Mouse (Mus musculus) brain, embryonic 14.5 days (tissue): ENCODE results near the gene Tmem98.

Experiments
- CTCF ChIP-seq: fragments of 200-500 bp; IDR thresholded peaks from 2 replicates; pipeline ENCODE4 v1.5.1; 2012; ENCODE audit warnings: inconsistent platforms, mild to moderate bottlenecking, moderate library complexity, borderline replicate concordance; ENCODE audit not compliant: insufficient read depth, insufficient read length; ENCODE audit errors: extremely low read depth
- POLR2A ChIP-seq: fragments of 200-500 bp; IDR thresholded peaks from 2 replicates; pipeline ENCODE4 v1.6.1; 2012; ENCODE audit warnings: mild to moderate bottlenecking, inconsistent platforms, borderline replicate concordance; ENCODE audit not compliant: poor library complexity, insufficient read depth, insufficient read length, severe bottlenecking; ENCODE audit errors: extremely low read depth

GRCm38 (mm10) chr11:80858065-80858464 lies 48.1 kb downstream of the Tmem98 start, which contains the start of gene Spaca3:
- TF ChIP-seq CTCF, result no peak
- TF ChIP-seq POLR2A, result no peak
